Mouse (Mus musculus): ENCODE results near the gene Hmg20a.
"Not testable (repeated sequence)": the region's sequence is repeated elsewhere in the genome, so short reads cannot be mapped to it uniquely, and the experiment has no call there.

Hmg20a gene

DNA sequence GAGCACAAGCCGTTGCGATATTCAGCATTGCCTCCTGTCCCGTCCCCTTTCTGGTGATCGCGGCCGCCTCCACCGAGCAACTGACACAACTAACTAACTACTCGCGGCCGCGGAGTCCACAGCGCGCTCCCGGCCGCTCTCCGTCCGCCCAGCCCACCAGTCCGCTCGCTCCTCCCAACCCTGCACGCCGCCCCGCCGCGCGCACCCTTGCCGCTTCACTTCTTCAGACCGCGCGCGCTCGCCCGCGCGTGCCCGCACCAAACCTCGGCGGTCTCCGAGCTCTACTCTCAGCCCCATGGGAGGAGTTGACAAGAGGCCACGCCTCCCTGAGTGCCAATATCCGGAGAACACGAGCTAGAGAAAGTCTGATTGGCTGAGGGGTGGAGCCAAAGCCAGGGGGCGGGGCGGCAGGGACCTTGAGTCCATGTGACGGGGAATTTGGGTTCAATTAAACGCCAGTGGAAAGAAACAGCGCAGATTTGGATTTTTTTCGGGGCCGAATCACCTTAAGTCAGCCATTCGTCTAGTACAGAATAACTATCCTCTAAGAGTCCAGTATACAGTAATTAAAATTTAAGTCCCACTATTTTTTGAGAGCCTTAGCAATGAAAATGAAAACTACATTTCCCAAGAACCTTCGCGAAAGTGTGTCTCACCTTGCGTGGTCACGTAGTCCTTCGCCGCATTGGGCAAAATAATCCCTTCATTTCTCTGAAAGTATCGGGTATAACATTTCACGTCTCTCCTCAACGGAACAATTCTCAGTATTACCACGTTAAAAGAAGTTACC lies at the start of gene Hmg20a, which contains the start of gene Peak1:
Gene Hmg20a (plus strand): TSS at position 662 of the 790 bp plus-strand sequence.
Gene Peak1 (minus strand): TSS at position 120 of the 790 bp plus-strand sequence.
- DNase-seq = peak; percentile 100

DNA sequence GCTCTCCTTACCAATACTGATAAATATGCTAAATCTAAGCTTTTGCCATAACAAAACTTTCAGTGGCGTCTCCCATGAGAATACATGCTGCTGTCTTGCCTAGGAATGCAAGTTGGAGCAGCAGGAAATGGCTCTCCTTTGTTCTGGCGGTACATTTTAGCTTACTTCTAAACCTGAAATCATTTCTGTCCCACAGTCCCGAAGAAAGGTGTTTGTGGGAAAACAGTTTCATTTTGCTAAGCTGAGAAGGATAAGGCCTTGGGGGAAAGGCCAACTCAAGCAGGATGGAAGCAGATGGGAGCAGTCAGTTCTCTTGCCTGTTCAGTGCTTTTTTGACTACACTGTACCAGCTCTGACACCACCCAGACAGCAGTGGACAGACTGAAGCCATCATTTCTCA lies 49.6 kb upstream of the Hmg20a start:
- DNase-seq = no peak

DNA sequence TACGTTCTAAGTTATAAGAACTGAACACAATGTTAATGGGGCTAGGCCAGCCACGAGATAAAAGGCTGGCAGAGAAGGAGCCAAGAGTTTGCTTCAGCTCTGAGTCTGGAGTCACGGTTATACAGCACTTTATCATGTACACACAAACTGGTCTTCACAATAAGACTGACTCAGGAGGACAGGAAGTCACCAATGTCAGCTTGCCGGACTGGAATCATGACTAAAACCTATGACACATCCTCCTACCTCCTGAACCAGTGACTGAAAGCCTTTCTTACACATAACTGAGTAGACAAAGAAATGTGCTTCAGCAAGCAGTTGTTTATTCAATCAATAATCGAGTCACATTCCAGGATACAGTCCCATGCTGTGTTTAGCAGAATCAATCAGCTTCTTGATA lies 47.7 kb upstream of the Hmg20a start:
- DNase-seq = no peak

- DNase-seq = peak; percentile 50
Observed at GRCm38 (mm10) chr9:56374401-56374800, 44.0 kb upstream of the Hmg20a start.

DNA sequence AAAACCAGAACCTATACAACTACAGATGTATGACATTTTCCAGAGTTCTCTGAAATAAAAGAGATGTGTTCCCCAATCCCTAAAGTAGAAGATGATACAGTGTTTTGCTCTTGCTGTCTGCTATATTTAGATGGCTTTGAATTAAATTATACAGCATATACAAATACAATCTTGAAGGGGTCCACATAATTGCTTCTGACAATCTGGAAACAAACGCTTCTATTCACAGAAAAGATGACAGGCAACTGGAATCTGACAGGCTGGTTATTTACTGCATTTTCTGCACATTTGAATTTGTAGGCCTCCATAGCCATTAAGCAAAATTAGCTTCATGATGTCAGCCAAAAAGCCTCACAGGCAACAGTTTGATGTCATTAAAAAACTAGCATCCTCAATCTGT lies 35.6 kb upstream of the Hmg20a start:
- no peak for DNase-seq

DNA sequence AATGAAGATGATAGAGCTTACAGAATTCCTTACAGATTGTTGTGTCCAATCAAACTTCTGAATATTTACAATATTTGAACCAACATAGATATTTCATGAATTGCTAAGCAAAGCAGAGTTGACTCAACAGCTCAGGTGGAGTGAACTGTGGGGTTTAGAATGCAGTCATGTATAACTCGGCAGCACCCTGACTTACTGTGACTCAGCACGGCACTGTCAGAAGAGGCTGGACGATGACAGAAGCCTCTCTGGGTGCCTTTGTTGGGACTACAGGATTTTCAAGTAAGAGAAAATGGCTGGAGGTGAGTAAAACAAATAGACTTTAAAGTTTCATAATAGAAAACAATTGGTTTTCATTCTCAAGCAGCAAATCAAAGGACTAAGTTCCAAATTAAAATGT lies 25.6 kb upstream of the Hmg20a start:
- DNase-seq = no peak

- DNase-seq = no peak
Observed at GRCm38 (mm10) chr9:56396306-56396705, 22.1 kb upstream of the Hmg20a start.

DNA sequence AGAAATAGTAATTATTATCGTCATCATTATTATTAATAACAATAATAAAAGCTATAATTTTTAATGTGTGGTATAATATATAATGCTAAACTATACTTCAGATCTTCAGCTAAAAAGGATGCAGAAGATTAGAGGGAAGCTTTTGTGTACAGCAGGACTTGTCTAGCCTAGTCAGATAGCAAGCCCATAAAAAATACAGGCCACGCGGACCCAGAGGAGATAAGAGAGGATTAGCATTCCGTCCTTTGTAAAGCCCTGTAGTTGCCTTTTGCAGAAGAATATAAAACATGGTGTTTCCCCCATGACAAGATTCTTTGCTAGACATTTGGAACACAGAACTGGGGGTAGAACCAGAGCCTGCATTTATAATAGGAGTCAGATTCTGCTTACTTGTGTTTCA lies 13.8 kb upstream of the Hmg20a start:
- no peak for DNase-seq

DNA sequence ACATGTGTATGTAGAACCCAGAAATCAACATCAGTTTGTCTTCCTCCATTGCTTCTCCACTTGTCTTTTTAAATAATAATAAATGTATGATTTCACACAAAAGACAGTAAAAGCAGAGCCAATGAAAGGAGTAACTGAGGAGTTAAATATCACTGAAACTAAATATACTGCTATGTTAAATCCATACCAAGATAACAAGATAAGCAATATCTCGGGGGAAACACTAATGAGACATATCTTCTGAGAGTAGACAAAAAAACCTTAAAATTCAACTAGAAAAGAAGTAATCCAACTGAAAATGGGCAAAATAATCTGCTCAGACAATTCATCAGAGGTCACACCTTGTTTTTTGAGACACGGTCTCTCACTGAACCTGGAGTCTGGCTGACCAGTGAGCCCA lies 8.5 kb upstream of the Hmg20a start:
- no peak for DNase-seq

DNA sequence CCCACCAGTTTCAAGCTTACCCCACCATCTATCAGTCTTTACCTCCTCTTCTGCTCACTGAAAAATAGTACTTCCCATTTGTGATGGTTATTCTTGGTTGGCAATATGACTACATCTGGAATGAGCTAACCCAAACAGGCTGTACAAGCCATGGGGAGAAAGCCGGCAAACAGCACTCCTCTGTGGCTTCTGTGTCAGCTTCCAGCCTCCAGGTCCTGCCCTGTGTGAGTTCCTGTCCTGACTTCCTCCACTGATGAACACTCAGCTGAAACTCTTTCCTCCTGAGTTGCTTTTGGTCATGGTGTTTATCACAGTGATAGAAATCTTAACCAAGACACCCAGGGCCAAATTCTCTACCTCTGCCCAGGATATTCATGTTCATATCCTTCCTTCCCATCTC lies 5.7 kb upstream of the Hmg20a start:
- no peak for DNase-seq

DNA sequence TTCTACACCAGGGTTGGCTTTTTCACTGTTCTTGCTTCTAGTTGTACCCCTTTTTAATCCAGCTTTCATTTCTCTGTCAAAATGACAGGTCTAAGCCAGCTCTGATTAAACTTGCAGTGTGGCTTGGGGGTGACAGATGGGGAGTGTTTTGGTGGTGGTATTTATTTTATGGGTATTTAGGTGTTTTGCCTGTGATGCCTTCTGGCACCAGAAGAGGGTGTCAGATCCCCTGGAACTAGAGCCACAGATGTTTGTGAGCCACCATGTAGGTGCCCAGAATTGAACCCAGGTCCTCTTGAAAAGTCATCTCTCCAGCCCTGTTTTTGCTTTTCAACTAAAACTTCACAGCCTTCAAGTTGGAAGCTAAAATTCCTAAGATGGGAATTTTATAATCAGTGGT lies 4.1 kb upstream of the Hmg20a start:
- DNase-seq = peak; percentile 55

DNA sequence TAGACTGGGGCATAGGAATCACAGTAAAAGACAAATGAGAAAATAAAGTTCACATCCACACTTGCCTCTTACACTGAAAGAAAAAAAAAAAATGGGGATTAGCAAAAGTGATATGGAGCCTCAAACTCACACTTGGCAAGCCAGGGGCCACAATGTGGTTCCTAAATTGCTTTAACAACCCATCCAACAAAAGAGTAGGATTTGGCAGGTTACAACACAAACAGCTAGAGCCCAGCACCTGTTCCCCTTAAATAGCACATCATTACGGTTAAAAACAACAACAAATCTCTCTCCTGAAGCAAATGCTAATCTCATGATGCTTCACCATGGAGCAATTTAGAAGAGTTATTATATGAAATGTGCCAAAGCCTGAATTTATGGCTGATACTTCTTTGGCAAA lies 3.0 kb upstream of the Hmg20a start:
- DNase-seq = peak; percentile 90

DNA sequence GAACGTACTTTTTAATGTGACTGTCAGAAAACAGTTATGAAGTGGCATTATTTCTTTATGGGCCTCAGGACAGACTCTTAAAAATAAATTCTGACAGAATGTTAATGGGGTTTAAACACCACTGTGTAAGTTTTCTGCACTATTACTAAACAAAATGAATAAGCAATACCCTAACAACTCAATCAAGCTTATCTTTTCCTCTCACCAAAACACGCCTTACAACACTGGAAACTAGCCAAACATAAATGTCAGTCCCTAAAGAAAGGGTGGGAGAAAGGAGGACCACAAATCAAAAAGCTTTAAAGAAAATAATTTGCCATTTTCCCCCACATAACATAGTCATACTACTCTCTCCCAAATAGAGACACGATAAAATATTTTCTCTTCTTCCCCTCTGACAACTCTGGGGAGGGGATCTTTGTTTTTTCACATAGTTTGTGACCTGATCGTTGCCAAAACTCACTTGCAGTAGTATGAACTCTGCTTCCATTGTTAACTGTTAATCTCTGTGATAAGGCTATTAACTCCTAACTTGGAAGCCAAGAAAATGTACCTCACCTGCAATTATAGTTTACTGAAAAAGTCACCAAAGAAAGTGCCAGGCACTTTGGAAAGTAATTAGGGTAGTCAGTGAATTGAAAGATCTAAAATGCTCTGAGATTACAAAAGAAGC lies 2.3 kb upstream of the Hmg20a start:
- DNase-seq = peak; percentile 63

DNA sequence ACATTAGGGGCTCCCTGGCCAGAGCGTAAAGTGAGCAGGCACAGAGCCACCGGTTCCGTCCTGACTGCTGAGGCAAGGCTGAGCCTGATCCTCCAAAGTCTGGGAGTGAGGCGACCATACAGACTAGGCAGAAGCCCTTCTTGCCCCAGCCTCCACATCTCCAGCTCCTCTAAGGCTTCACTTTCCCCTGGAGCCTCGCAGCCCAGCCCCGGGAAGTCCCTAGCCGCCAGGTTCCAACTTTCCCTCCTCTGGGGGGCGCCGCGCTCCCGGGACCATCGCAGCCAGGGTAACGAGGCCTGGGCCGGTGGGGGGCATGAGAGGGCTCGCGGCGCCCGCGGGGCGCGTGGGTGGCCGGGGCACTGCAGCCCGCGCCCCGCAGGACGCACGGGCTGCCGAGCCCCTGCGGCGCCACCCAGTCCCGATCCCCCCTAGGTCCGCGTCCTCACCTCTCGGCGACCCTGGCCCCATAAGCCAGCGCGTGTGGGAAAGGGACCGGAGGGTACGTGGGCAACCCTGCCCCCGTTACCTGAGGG lies 928 bp upstream of the Hmg20a start:
- peak; percentile 84 for DNase-seq

- no peak for DNase-seq
Observed at GRCm38 (mm10) chr9:56418738-56419239, 380 bp downstream of the Hmg20a start.

DNA sequence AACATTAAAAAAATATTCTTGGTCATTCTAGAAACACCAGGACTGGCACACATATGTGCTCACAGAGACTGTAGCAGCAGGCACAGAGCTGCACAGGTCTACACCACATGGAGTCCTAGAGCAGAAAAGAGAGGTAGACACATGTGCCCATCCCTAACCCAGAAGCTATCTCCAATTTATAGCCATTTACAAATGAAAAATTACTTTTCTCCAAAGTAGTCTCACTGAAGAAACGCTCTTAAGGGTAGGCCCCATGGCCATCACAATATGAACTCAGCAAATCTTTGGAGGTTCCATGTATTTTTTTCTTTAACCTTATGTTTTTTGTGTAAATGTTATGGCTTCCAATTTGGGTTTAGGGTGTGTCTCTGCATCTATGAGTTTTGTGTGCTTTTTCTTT lies 1.8 kb downstream of the Hmg20a start:
- no peak for DNase-seq

- DNase-seq = no peak
Observed at GRCm38 (mm10) chr9:56420892-56421601, 2.6 kb downstream of the Hmg20a start.

- DNase-seq = no peak
Observed at GRCm38 (mm10) chr9:56421991-56422390, 3.6 kb downstream of the Hmg20a start.

GRCm38 (mm10) chr9:56424861-56425260 lies 6.5 kb downstream of the Hmg20a start:
- no peak for DNase-seq

DNA sequence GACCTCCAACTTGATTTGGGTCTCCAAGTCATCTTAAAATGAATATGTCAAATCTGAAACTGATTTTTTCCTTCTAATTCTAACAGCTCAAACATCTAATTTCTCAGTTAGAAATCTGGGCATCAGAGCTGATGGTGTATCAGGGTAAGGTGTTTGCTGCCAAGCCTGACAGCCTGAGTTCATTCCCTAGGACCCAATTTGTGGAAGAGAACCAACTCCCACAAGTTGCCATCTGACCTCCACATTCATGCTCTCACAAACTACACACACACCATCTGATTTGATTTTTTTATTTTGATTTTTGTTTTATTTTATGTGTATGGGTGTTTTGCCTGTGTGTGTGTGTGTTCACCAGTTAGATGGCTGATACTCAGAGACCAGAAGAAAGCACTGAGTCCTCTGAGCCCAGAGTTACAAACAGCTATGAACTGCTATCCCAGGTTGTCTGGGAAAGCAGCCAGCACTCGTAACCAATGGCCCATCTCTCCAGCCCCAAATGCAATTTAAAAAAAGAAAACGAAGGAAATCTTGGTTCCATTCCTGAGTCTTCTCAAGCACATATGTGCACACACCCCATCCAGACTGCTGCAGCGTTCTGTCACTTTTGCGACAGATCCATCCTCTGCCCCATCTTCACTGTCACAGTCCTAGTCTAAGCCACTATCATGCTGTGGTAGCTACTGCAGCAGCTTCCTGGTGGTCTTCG lies 17.6 kb downstream of the Hmg20a start:
- peak; percentile 75 for DNase-seq

GRCm38 (mm10) chr9:56437300-56437892 lies 19.0 kb downstream of the Hmg20a start:
- DNase-seq = not testable (repeated sequence)

- no peak for DNase-seq
Observed at GRCm38 (mm10) chr9:56439699-56440098, 21.3 kb downstream of the Hmg20a start.
